Mouse (Mus musculus): ENCODE measurements at regions not wholly inside any gene's neighbourhood (a gene's known extent, or its start where the extent isn't known, plus 50 kb on each side); places are given as distances from the start of the nearest gene placed in this dataset.

GRCm38 (mm10) chr8:115833391-115833790 lies 125.8 kb upstream of the Maf start:
- H3K4me1 ChIP-seq = peaks cover 6% of the 10 kb centered on the region; the same call in 1 of the 2 replicates
- H3K4me3 ChIP-seq = no peak overlapping the region
- H3K9me3 ChIP-seq = no peaks in the 10 kb centered on the region
- no peaks in the 10 kb centered on the region for H3K27me3 ChIP-seq (ENCODE audit: poor library complexity, severe bottlenecking)
- no peak overlapping the region for H3K27ac ChIP-seq
- no peak for DNase-seq (ENCODE audit: extremely low spot score, low spot score)
- H3K36me3 ChIP-seq (replicated peaks) = no peaks in the 10 kb centered on the region

GRCm38 (mm10) chr8:115831675-115832074 lies 124.1 kb upstream of the Maf start:
- H3K27ac ChIP-seq = no peak overlapping the region
- H3K4me3 ChIP-seq = no peak overlapping the region
- no peak for DNase-seq (ENCODE audit: extremely low spot score, low spot score)
- 12% methylated on average over 1 of the region's 1 CpGs for WGBS
- no peaks in the 10 kb centered on the region for H3K27me3 ChIP-seq (ENCODE audit: poor library complexity, severe bottlenecking)
- H3K9me3 ChIP-seq = no peaks in the 10 kb centered on the region
- H3K4me1 ChIP-seq = peaks cover 6% of the 10 kb centered on the region; the same call in 1 of the 2 replicates
- no peaks in the 10 kb centered on the region for H3K36me3 ChIP-seq (replicated peaks)

DNA sequence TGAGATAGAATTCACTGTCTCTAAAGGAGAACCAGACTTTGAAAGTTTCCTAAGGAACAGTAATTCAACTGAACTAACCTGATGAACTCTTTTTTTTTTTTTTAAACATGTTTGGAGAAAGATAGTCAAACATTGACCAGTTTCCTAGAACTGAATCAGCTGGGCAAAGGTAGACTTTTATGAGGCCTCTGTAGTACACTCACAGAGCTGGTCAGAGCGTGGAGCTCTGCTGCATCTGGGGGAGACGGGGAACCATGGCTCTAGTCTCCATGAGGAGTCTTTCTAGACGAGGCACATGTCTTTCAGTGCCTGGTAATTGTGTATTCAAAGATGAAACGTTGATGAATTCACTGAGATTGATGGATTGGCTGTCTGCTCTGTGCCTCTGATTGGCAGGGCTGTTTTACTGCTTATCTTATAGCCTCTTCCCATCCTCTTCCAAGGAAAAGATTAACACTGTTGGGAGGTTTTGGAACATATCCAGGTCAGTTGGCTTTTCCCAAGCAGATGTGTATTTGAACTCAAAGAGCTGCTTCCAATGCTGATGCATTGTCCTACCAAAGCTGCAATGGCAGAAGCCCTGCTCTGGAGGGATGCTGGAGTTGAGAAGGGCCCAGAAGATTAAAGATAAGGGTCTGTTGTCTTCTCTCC lies 122.5 kb upstream of the Maf start:
- Histone ChIP-seq H3K27me3 (ENCODE audit: poor library complexity, severe bottlenecking) (no peaks in the 10 kb centered on the region), H3K36me3 (replicated peaks) (no peaks in the 10 kb centered on the region), H3K9me3 (no peaks in the 10 kb centered on the region), H3K4me3 (no peak overlapping the region), H3K4me1 (peaks cover 8% of the 10 kb centered on the region; the same call in 1 of the 2 replicates), H3K27ac (no peak overlapping the region)
- DNase-seq (ENCODE audit: extremely low spot score, low spot score) = no peak
- WGBS = 87% methylated on average over 4 of the region's 4 CpGs

DNA sequence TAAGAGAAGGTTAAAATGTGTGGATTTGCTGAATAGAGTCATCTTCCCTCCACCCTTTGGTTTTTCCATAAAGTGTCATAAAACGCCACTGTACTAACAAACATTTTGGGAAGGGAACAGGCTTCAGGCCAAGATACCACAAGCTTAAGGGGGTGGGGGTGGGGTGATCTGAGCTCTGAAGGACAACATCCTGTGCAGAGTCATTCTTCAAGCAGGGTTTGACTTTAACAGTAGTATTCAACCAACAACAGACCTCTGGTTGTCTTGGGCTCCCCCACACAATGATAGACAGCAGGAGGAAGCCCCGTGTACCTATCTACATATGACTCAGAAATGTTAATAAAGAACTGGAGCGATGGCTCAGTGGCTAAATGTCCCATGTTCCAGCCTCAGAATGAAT lies 118.9 kb upstream of the Maf start:
- no peak overlapping the region for H3K27ac ChIP-seq
- H3K36me3 ChIP-seq (replicated peaks) = no peaks in the 10 kb centered on the region
- H3K4me3 ChIP-seq = no peak overlapping the region
- WGBS = 81% methylated on average over 3 of the region's 3 CpGs
- DNase-seq (ENCODE audit: extremely low spot score, low spot score) = no peak
- H3K9me3 ChIP-seq = no peaks in the 10 kb centered on the region
- no peaks in the 10 kb centered on the region for H3K27me3 ChIP-seq (ENCODE audit: poor library complexity, severe bottlenecking)
- peaks cover 4% of the 10 kb centered on the region; the same call in 1 of the 2 replicates for H3K4me1 ChIP-seq

DNA sequence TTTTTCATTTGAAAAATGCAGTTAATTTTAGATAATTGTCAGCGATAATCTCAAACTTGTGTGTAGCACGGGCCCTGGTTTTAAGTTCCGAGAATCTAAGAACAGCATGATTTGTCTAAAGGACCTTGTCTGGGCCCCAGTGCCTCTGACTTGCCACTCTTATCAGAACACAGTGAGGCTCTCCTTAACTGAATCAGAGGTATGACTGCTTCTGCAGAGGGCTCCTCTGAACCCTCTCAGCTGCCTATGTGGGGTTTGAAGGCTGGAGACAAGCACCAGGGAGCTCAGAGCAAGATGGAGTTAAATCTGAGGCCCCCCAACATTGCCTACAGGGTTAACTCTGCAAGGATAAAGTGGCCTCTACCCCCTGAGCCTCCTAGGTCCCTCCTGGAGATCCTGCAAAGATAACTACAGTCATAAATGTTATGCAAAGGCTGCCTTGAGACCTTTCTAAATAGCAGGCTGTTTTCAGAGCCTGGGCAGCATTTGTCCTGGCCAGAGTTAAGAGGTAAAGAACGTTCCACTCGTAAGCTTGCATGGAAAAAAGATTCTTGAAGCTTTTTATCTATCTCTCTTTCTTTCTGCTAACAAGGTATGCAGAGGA lies 118.4 kb upstream of the Maf start:
- DNase-seq (ENCODE audit: extremely low spot score, low spot score) = no peak
- 87% methylated on average over 5 of the region's 5 CpGs for WGBS
- Histone ChIP-seq H3K9me3 (no peaks in the 10 kb centered on the region), H3K4me3 (no peak overlapping the region), H3K27ac (no peak overlapping the region), H3K27me3 (ENCODE audit: poor library complexity, severe bottlenecking) (no peaks in the 10 kb centered on the region), H3K4me1 (0 out of 2 replicates have a peak, but pooled peaks cover 3% of the 10 kb centered on the region), H3K36me3 (replicated peaks) (no peaks in the 10 kb centered on the region)

DNA sequence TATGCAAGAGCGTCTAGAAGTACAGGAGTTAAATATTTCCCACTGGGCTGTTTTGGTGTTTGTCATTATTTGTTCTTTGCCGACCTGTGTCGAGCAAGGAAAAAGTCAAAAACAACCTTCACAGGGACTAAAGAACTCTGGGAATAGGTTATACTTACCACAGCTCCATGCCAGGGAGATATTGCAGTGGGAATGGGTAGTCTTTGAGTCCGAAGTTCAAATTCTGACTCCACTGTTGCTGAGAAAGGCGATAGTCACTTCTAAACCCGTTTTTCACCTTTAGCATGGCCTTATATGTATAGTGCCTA lies 116.8 kb upstream of the Maf start:
- Histone ChIP-seq H3K27me3 (ENCODE audit: poor library complexity, severe bottlenecking) (no peaks in the 10 kb centered on the region), H3K27ac (no peak overlapping the region), H3K4me1 (0 out of 2 replicates have a peak, but pooled peaks cover 3% of the 10 kb centered on the region), H3K4me3 (no peak overlapping the region), H3K36me3 (replicated peaks) (no peaks in the 10 kb centered on the region), H3K9me3 (no peaks in the 10 kb centered on the region)
- WGBS = 89% methylated on average over 6 of the region's 6 CpGs
- DNase-seq (ENCODE audit: extremely low spot score, low spot score) = no peak

- DNase-seq (ENCODE audit: extremely low spot score, low spot score) = no peak
- Histone ChIP-seq H3K4me1 (0 out of 2 replicates have a peak, but pooled peaks cover 3% of the 10 kb centered on the region), H3K4me3 (no peak overlapping the region), H3K27ac (no peak overlapping the region), H3K9me3 (no peaks in the 10 kb centered on the region), H3K36me3 (replicated peaks) (no peaks in the 10 kb centered on the region), H3K27me3 (ENCODE audit: poor library complexity, severe bottlenecking) (no peaks in the 10 kb centered on the region)
- WGBS = 72% methylated on average over 8 of the region's 8 CpGs
These were observed 116.3 kb upstream of the Maf start for GRCm38 (mm10) chr8:115823673-115824477.

- DNase-seq (ENCODE audit: extremely low spot score, low spot score) = no peak
- H3K36me3 ChIP-seq (replicated peaks) = no peaks in the 10 kb centered on the region
- H3K9me3 ChIP-seq = no peaks in the 10 kb centered on the region
- H3K4me1 ChIP-seq = no peaks in the 10 kb centered on the region
- H3K27me3 ChIP-seq (ENCODE audit: poor library complexity, severe bottlenecking) = no peaks in the 10 kb centered on the region
- WGBS = 85% methylated on average over 4 of the region's 4 CpGs
- H3K4me3 ChIP-seq = no peak overlapping the region
- no peak overlapping the region for H3K27ac ChIP-seq
These were observed 105.8 kb upstream of the Maf start for GRCm38 (mm10) chr8:115813426-115813825.

DNA sequence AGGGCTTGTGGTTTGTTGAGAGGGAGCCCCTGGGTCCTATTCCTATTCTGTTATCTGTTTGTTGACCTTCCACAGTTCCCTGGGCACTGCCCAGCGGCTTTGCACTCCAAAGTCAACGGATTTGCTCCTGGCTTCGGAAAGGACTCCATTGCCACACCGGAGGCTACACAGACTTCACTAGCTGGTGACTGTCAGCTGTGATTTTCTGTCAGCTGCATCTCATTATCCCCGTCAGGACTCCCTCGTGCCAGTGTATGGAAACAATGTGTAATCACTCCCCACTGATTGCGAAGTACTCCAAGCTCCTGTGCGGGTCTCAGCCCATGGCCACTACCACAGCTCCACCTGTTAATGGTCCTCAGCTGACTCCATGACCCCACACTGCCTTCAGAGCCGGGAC lies 99.0 kb upstream of the Maf start:
- Histone ChIP-seq H3K4me1 (peaks cover 8% of the 10 kb centered on the region), H3K27ac (no peak overlapping the region), H3K36me3 (replicated peaks) (no peaks in the 10 kb centered on the region), H3K4me3 (no peak overlapping the region), H3K9me3 (no peaks in the 10 kb centered on the region), H3K27me3 (ENCODE audit: poor library complexity, severe bottlenecking) (no peaks in the 10 kb centered on the region)
- no peak for DNase-seq (ENCODE audit: extremely low spot score, low spot score)
- 59% methylated on average over 9 of the region's 9 CpGs for WGBS

DNA sequence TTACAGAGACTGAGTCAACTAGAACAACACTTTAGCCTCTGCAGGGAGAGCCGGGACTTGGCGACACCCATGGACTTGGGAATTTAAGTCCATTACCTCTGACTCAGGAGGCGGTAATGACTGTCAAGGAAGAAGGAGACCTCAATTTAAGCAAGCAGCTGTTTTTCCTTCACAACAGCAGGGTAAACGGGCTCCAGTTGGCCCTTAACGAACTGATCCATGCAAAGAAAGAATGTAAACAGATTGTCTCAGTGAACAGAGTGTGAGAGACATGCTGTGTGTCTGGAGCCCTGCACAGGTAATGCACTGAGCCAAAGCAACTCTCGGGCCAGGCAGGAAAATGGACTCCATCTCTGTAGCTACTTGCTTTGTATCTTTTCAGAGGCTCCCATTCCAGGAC lies 98.5 kb upstream of the Maf start:
- Histone ChIP-seq H3K9me3 (no peaks in the 10 kb centered on the region), H3K27me3 (ENCODE audit: poor library complexity, severe bottlenecking) (no peaks in the 10 kb centered on the region), H3K4me1 (peaks cover 8% of the 10 kb centered on the region), H3K4me3 (no peak overlapping the region), H3K27ac (no peak overlapping the region), H3K36me3 (replicated peaks) (no peaks in the 10 kb centered on the region)
- 70% methylated on average over 6 of the region's 6 CpGs for WGBS
- DNase-seq (ENCODE audit: extremely low spot score, low spot score) = no peak

- 98% methylated on average over 1 of the region's 1 CpGs for WGBS
- Histone ChIP-seq H3K4me1 (peaks cover 4% of the 10 kb centered on the region), H3K27me3 (ENCODE audit: poor library complexity, severe bottlenecking) (no peaks in the 10 kb centered on the region), H3K4me3 (no peak overlapping the region), H3K27ac (no peak overlapping the region), H3K36me3 (replicated peaks) (no peaks in the 10 kb centered on the region), H3K9me3 (no peaks in the 10 kb centered on the region)
- no peak for DNase-seq (ENCODE audit: extremely low spot score, low spot score)
These were observed 86.0 kb upstream of the Maf start for GRCm38 (mm10) chr8:115793587-115793986.

DNA sequence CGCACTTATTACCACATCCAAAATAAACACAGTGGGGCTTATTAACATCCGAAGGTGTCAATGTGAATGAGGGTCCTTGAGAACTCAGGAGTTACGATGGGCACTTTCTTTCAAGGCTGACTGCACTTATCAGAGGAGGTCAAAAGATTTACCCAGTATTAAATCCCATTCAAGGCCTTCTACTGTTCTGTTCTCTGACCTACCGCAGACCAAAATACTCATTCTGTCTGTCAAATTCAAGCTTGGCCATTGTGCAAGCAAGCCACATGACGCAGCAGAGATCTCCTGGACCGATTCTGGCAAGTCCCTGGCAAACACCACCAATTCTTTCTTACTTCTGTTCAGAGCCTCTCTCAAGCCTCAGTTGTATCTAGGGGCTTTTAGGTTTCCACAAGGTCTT lies 80.8 kb upstream of the Maf start:
- H3K4me1 ChIP-seq = peaks cover 13% of the 10 kb centered on the region

GRCm38 (mm10) chr8:115786185-115786584 lies 78.6 kb upstream of the Maf start:
- H3K27ac ChIP-seq = no peak overlapping the region
- no peak overlapping the region for H3K4me3 ChIP-seq
- no peaks in the 10 kb centered on the region for H3K36me3 ChIP-seq (replicated peaks)
- WGBS = 94% methylated on average over 4 of the region's 4 CpGs
- H3K9me3 ChIP-seq = no peaks in the 10 kb centered on the region
- DNase-seq (ENCODE audit: extremely low spot score, low spot score) = no peak
- H3K4me1 ChIP-seq = peaks cover 13% of the 10 kb centered on the region
- no peaks in the 10 kb centered on the region for H3K27me3 ChIP-seq (ENCODE audit: poor library complexity, severe bottlenecking)

More for the DNA sequence above, 80.8 kb upstream of the Maf start:
- no peak for DNase-seq (ENCODE audit: extremely low spot score, low spot score)
- Histone ChIP-seq H3K4me3 (no peak overlapping the region), H3K9me3 (no peaks in the 10 kb centered on the region), H3K36me3 (replicated peaks) (no peaks in the 10 kb centered on the region), H3K27me3 (ENCODE audit: poor library complexity, severe bottlenecking) (no peaks in the 10 kb centered on the region), H3K27ac (no peak overlapping the region)
- 56% methylated on average over 6 of the region's 6 CpGs for WGBS

All from forebrain, embryonic 10.5 days (tissue).